Mouse (Mus musculus) hindbrain, embryonic 12.5 days (tissue): ENCODE measurements around the gene Cep19. TPM values are rescaled to one million over a fixed set of nuclear protein-coding genes. Genes with fewer than 3 reads are reported as not detected.

Experiments
- ATAC-seq: fragments of 200-750 bp; cut with Nextera tagmentation; 2 replicates; pipeline ENCODE4 v1.8.0; 2017; ENCODE audit warnings: moderate TSS enrichment; ENCODE audit not compliant: low FRiP score
- H3K27ac ChIP-seq: fragments of 300-500 bp; sonication (generic); 2 replicates; pipeline ENCODE4 v1.5.1; 2016; ENCODE audit warnings: mild to moderate bottlenecking
- H3K27me3 ChIP-seq: fragments of 300-500 bp; sonication (generic); 2 replicates; pipeline ENCODE4 v1.6.1; 2016; ENCODE audit warnings: mild to moderate bottlenecking
- H3K36me3 ChIP-seq: fragments of 300-500 bp; sonication (generic); 2 replicates; pipeline ENCODE4 v1.6.1; 2016; ENCODE audit warnings: mild to moderate bottlenecking
- H3K4me1 ChIP-seq: fragments of 300-500 bp; sonication (generic); 2 replicates; pipeline ENCODE4 v1.6.1; 2016
- H3K4me2 ChIP-seq: fragments of 300-500 bp; sonication (generic); replicated peaks from 2 replicates; pipeline ENCODE4 v1.6.1; 2016; ENCODE audit warnings: mild to moderate bottlenecking
- H3K4me3 ChIP-seq: fragments of 300-500 bp; sonication (generic); 2 replicates; pipeline ENCODE4 v1.5.1; 2016; ENCODE audit warnings: mild to moderate bottlenecking
- H3K9ac ChIP-seq: fragments of 300-500 bp; sonication (generic); 2 replicates; pipeline ENCODE4 v1.6.1; 2016; ENCODE audit warnings: mild to moderate bottlenecking, moderate library complexity
- H3K9me3 ChIP-seq: fragments of 300-500 bp; sonication (generic); replicated peaks from 2 replicates; pipeline ENCODE4 v1.6.1; 2016; ENCODE audit warnings: mild to moderate bottlenecking
- WGBS: fragments of 180-500 bp; shearing (Covaris S2); methylation state at CpG from one replicate; pipeline ENCODE4 v1.1.7; 2016; 5-methylcytosine and 5-hydroxymethylcytosine counted together
- polyA plus RNA-seq: library from polyadenylated mRNA; unstranded; fragments of >200 nt; fragmentation: Nextera tagmentation; extraction: Ambion mirVana; gene quantifications from 2 replicates; pipeline ENCODE4 v1.2.1, GENCODE M21; 2016

The Cep19 gene
- polyA plus RNA-seq, 1 experiment from 2014 or later, result 41.9 TPM

- H3K9ac ChIP-seq, result no peak overlapping the region
- no peak for ATAC-seq
- no peaks in the 10 kb centered on the region for H3K27me3 ChIP-seq
- no peaks in the 10 kb centered on the region for H3K9me3 ChIP-seq
- no peak overlapping the region for H3K27ac ChIP-seq
- no peaks in the 10 kb centered on the region for H3K4me1 ChIP-seq
- no peaks in the 10 kb centered on the region for H3K36me3 ChIP-seq
- no peak overlapping the region for H3K4me3 ChIP-seq
- no peak overlapping the region for H3K4me2 ChIP-seq
- WGBS, result 84% methylated on average over 20 of the region's 20 CpGs
These were observed 30.0 kb downstream of the Cep19 start for GRCm38 (mm10) chr16:32129449-32130189.

GRCm38 (mm10) chr16:32130190-32130826 lies 30.7 kb downstream of the Cep19 start:
- Histone ChIP-seq H3K4me1 (no peaks in the 10 kb centered on the region), H3K4me2 (no peak overlapping the region), H3K9me3 (no peaks in the 10 kb centered on the region), H3K27me3 (no peaks in the 10 kb centered on the region), H3K4me3 (no peak overlapping the region), H3K27ac (no peak overlapping the region), H3K36me3 (no peaks in the 10 kb centered on the region), H3K9ac (no peak overlapping the region)
- 76% methylated on average over 16 of the region's 16 CpGs for WGBS
- ATAC-seq, result no peak

- 79% methylated on average over 3 of the region's 3 CpGs for WGBS
- H3K9ac ChIP-seq, result no peak overlapping the region
- H3K4me3 ChIP-seq, result no peak overlapping the region
- H3K4me1 ChIP-seq, result no peaks in the 10 kb centered on the region
- ATAC-seq, result no peak
- H3K4me2 ChIP-seq, result no peak overlapping the region
- H3K27ac ChIP-seq, result no peak overlapping the region
- H3K9me3 ChIP-seq, result no peaks in the 10 kb centered on the region
- H3K27me3 ChIP-seq, result no peaks in the 10 kb centered on the region
- no peaks in the 10 kb centered on the region for H3K36me3 ChIP-seq
These were observed 33.5 kb downstream of the Cep19 start for GRCm38 (mm10) chr16:32133148-32133547.

DNA sequence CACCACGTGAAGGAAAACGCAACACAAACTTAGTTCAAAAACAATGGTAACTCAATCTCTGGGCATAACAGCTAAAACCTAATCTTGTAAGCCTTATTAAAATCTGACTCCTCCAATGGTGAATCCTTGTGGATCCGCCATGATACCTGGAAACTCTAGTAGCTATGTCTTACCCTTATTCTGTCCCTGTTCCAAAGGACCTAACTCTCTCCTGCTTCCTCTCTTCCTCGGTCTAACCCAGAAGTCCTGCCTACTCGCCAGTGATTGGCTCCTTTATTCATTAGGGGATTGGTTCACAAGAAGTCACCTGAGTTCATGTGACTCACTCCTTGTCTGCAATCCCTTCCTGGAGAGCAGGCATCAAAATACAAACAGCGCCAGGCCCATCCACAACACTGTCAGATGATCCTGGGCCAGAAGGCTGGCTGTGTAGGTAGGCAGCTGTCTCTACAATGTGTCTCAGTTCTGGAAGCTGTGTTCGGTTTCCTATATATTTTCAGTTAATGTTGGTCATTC lies 36.3 kb downstream of the Cep19 start:
- Histone ChIP-seq H3K27me3 (no peaks in the 10 kb centered on the region), H3K4me1 (no peaks in the 10 kb centered on the region), H3K9me3 (no peaks in the 10 kb centered on the region), H3K4me2 (no peak overlapping the region), H3K36me3 (no peaks in the 10 kb centered on the region), H3K9ac (no peak overlapping the region), H3K27ac (no peak overlapping the region), H3K4me3 (no peak overlapping the region)
- no peak for ATAC-seq
- 79% methylated on average over 7 of the region's 7 CpGs for WGBS

- Histone ChIP-seq H3K9me3 (no peaks in the 10 kb centered on the region), H3K4me3 (no peak overlapping the region), H3K27me3 (no peaks in the 10 kb centered on the region), H3K36me3 (0 out of 2 replicates have a peak, but pooled peaks cover 4% of the 10 kb centered on the region), H3K4me2 (no peak overlapping the region), H3K9ac (no peak overlapping the region), H3K27ac (no peak overlapping the region), H3K4me1 (no peaks in the 10 kb centered on the region)
- 90% methylated on average over 1 of the region's 1 CpGs for WGBS
- no peak for ATAC-seq
These were observed 39.4 kb downstream of the Cep19 start for GRCm38 (mm10) chr16:32138954-32139353.

GRCm38 (mm10) chr16:32143766-32144165 lies 44.2 kb downstream of the Cep19 start:
- H3K9ac ChIP-seq, result no peak overlapping the region
- H3K27me3 ChIP-seq, result no peaks in the 10 kb centered on the region
- H3K4me2 ChIP-seq, result no peak overlapping the region
- no peak overlapping the region for H3K27ac ChIP-seq
- no peaks in the 10 kb centered on the region for H3K9me3 ChIP-seq
- 0 out of 2 replicates have a peak, but pooled peaks cover 4% of the 10 kb centered on the region for H3K36me3 ChIP-seq
- WGBS, result 94% methylated on average over 15 of the region's 15 CpGs
- H3K4me1 ChIP-seq, result 0 out of 2 replicates have a peak, but pooled peaks cover 3% of the 10 kb centered on the region
- H3K4me3 ChIP-seq, result no peak overlapping the region
- no peak for ATAC-seq

GRCm38 (mm10) chr16:32144592-32144991 lies 45.0 kb downstream of the Cep19 start:
- Histone ChIP-seq H3K4me2 (no peak overlapping the region), H3K36me3 (0 out of 2 replicates have a peak, but pooled peaks cover 4% of the 10 kb centered on the region), H3K4me3 (no peak overlapping the region), H3K9me3 (no peaks in the 10 kb centered on the region), H3K4me1 (0 out of 2 replicates have a peak, but pooled peaks cover 3% of the 10 kb centered on the region), H3K27ac (no peak overlapping the region), H3K9ac (no peak overlapping the region), H3K27me3 (no peaks in the 10 kb centered on the region)
- 92% methylated on average over 17 of the region's 17 CpGs for WGBS
- no peak for ATAC-seq

- H3K9me3 ChIP-seq, result no peaks in the 10 kb centered on the region
- 0 out of 2 replicates have a peak, but pooled peaks cover 3% of the 10 kb centered on the region for H3K4me1 ChIP-seq
- no peak for ATAC-seq
- 0 out of 2 replicates have a peak, but pooled peaks cover 4% of the 10 kb centered on the region for H3K36me3 ChIP-seq
- H3K4me3 ChIP-seq, result no peak overlapping the region
- no peak overlapping the region for H3K9ac ChIP-seq
- H3K27ac ChIP-seq, result no peak overlapping the region
- no peaks in the 10 kb centered on the region for H3K27me3 ChIP-seq
- 0 out of 2 replicates have a peak overlapping the region, but pooled peaks have one; percentile 21 for H3K4me2 ChIP-seq
- 55% methylated on average over 12 of the region's 13 CpGs for WGBS
These were observed 48.1 kb downstream of the Cep19 start for GRCm38 (mm10) chr16:32147589-32148207.

DNA sequence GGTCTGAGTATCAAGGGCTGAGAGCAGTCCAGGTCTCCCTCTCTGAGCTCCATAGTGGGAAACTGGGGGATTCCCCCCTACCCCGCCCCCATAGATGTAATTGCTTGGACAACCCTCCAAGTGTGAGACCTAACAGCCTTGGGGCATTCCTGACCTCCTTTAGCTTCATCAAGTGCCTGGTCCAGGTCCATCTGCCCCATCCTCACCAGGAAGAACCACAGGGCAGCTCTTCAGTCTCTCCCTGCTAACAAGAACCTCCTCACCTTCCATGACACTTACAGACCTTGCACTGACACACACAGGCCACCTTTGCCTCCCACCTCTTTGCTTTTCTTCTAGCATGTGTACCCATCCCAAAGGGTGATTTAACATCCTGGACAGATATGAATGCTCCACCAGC lies 54.4 kb downstream of the Cep19 start:
- no peaks in the 10 kb centered on the region for H3K27me3 ChIP-seq
- H3K9me3 ChIP-seq, result no peaks in the 10 kb centered on the region
- no peak for ATAC-seq
- H3K36me3 ChIP-seq, result no peaks in the 10 kb centered on the region
- H3K4me2 ChIP-seq, result no peak overlapping the region
- H3K4me3 ChIP-seq, result no peak overlapping the region
- 0 out of 2 replicates have a peak, but pooled peaks cover 4% of the 10 kb centered on the region for H3K4me1 ChIP-seq
- H3K9ac ChIP-seq, result no peak overlapping the region
- 83% methylated on average over 1 of the region's 1 CpGs for WGBS
- no peak overlapping the region for H3K27ac ChIP-seq

DNA sequence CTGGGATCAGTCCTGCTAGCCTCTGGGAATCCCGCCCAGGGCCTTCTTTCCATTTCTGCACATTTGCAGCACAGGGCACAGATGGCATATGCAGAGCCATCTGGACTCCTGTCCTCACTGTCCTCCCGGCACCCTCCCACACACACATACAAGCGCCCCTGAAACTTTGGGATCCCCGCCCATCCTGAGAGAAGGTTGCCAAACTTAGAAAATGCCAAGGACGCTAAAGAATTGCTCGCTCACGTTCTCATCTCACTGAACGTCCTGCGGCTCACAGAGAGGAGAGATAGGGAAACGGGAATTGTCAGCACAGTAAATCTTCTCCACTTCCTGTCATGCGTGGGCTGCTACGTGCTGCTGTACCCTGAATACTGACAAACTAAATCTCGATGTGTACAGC lies 54.8 kb downstream of the Cep19 start:
- WGBS, result 84% methylated on average over 13 of the region's 13 CpGs
- no peaks in the 10 kb centered on the region for H3K9me3 ChIP-seq
- 0 out of 2 replicates have a peak, but pooled peaks cover 4% of the 10 kb centered on the region for H3K4me1 ChIP-seq
- no peak overlapping the region for H3K9ac ChIP-seq
- H3K4me2 ChIP-seq, result no peak overlapping the region
- no peak overlapping the region for H3K4me3 ChIP-seq
- ATAC-seq, result no peak
- no peaks in the 10 kb centered on the region for H3K27me3 ChIP-seq
- no peak overlapping the region for H3K27ac ChIP-seq
- no peaks in the 10 kb centered on the region for H3K36me3 ChIP-seq

DNA sequence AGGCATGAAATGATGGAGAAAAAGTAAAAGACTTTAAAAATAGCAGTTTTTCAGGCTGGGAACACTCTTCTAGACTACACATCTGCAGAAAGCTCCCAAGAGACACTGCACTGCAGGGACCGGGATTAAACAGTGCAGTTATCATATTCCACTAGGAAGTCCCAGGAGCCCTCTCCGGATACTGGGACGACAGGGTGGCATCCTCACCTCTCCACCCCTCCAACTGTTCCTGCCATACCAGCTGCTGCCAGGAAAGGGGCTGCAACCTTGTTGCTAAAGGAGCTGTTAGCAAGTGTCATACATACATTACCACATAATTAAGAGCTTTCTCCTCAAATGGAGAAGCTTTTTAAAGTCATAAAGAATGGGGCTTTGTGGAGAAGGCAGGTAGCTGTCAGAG lies 57.1 kb downstream of the Cep19 start:
- H3K27me3 ChIP-seq, result no peaks in the 10 kb centered on the region
- no peak overlapping the region for H3K9ac ChIP-seq
- H3K36me3 ChIP-seq, result no peaks in the 10 kb centered on the region
- H3K27ac ChIP-seq, result no peak overlapping the region
- H3K4me1 ChIP-seq, result 0 out of 2 replicates have a peak, but pooled peaks cover 4% of the 10 kb centered on the region
- no peak overlapping the region for H3K4me3 ChIP-seq
- 46% methylated on average over 3 of the region's 3 CpGs for whole genome bisulfite sequencing
- H3K4me2 ChIP-seq, result no peak overlapping the region
- no peaks in the 10 kb centered on the region for H3K9me3 ChIP-seq
- no peak for ATAC-seq

DNA sequence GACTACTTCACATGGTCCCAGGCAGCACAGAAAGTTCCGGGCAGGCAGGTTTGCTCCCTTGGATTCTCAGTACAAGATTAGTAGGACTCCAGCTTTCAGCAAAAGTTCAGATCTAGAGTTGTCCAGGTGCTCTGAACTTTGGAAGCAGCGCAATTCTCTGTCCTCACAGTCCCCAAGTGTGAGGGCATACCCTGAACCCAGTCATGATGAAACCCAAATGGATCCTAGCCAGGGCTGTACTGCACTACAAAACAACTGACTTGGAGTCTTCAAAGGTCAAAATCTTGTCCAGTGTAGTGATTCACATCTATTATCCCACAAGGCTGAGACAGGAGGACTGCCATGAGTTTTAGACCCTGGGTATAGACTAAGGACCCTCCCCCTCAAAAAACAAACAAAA lies 57.8 kb downstream of the Cep19 start:
- Histone ChIP-seq H3K9me3 (no peaks in the 10 kb centered on the region), H3K4me3 (no peak overlapping the region), H3K36me3 (no peaks in the 10 kb centered on the region), H3K27ac (no peak overlapping the region), H3K4me2 (no peak overlapping the region), H3K4me1 (0 out of 2 replicates have a peak, but pooled peaks cover 4% of the 10 kb centered on the region), H3K9ac (no peak overlapping the region), H3K27me3 (no peaks in the 10 kb centered on the region)
- no peak for ATAC-seq
- WGBS, result 82% methylated on average over 2 of the region's 2 CpGs
